Mouse (Mus musculus): Measurements from ENCODE around the gene Zswim4. TPM values are rescaled to one million over a fixed set of nuclear protein-coding genes. Genes with fewer than 3 reads are reported as not detected.

Zswim4 gene
- total RNA-seq, 2 experiments from 2014 or later, result 40.1 to 47.6 TPM

GRCm38 (mm10) chr8:84183261-84184084, 53.4 kb downstream of the Zswim4 start:
- DNase-seq, result peak; percentile 43 to 51

DNA sequence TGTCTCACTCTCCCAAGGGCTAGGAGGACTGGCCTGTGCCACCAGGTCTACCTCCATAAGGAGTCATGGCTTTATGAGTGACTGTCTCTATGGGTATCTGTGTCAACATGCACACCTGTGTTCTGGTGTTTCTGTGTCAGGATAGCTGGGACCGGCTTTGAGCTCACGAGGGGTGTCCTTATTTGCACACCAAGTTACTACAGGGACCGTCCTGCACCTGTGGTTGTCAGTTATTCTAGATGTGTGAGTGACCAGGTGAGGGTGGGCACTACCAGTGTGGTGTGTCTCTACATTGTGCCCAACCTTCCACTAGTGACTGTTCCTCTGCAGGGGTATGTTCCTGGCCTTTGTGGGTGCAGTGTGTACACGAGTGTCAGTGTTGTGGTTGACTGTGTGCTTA, 54.0 kb downstream of the Zswim4 start:
- no peak for DNase-seq

- peak in 1 of 2 experiments; percentile 51 for DNase-seq
Observed at GRCm38 (mm10) chr8:84180530-84181190, 56.2 kb downstream of the Zswim4 start.

GRCm38 (mm10) chr8:84179946-84180345, 56.9 kb downstream of the Zswim4 start:
- DNase-seq, result no peak

DNA sequence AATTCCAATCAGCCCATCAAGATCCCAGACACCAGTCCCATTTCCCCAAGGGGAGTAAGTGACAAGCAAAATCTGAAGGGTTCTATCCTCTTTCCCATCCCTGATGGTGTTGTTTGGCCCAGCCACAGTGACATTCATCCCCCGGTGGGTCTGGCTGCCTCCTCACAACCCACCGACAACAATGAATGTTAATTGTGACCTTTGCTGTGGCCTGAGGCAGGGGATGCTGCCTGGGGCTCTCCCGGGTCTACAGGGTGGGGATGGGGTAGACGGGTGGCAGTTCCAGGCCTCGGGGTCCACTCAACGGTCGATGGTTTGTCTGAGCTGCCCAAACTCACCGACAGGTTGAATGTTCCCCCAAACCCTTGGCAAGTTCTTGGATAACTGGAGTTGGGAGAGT, 58.3 kb downstream of the Zswim4 start:
- DNase-seq, result no peak

GRCm38 (mm10) chr8:84177405-84177804, 59.5 kb downstream of the Zswim4 start:
- no peak for DNase-seq

DNA sequence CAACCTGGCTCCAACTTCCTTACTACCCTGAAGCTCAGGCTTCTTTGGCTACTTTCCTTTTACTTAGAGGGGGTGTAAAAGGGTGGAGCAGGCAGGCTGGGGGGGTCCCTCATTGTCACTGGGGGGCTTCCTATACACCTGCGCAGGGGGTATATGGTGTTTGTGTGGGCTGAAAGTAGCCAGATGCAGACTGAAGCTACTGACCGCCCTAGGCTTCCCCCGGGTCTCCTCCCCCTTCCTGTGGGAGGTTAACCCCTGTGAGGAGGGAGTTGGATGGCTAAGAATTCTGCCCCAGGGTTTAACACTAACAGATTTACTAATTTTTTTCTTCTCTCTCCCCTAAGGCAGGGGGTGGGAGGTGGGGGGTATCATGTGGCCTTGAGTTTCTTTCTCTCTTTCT, 60.3 kb downstream of the Zswim4 start:
- no peak for DNase-seq

DNA sequence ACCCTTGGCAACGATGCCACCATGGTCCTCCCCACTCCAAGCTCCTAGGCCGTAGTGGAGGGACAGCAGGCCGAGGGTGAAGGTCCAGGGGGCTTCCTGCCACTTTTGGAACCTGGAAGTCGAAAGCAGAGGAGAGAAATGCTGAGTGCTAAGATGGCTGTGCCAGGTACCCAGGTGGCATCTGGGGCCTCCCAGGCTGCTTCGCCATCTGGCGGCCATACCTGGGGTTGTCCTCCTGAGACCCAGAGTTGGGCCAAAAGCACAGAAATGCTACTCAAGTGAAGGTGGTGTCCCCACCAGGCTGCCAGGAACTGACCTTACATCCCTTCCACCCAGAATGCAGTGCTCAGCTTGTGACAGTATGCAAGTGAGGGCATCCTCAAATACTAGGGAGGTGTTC, 63.0 kb downstream of the Zswim4 start:
- DNase-seq, result no peak

- peak; percentile 48 for DNase-seq
Observed at GRCm38 (mm10) chr8:84170096-84170495, 66.8 kb downstream of the Zswim4 start.

- no peak for DNase-seq
Observed at GRCm38 (mm10) chr8:84167696-84168095, 69.2 kb downstream of the Zswim4 start.

Small RNAs within 50 kb of the gene (microRNA-seq; reads per million reads assigned to microRNA genes)
- gene Mir181c, result 1,446 reads per million, percentile 81 among the genes with 10 or more reads in this experiment
- gene Mir181d, result 1,262 reads per million, percentile 80 among the genes with 10 or more reads in this experiment
- 44,095 reads per million, percentile 99 among the genes with 10 or more reads in this experiment for gene Mir23a
- not detected for gene Mir24-2
- 1,384 reads per million, percentile 81 among the genes with 10 or more reads in this experiment for gene Mir27a
- not detected for gene Mir3074-2

Other genes starting within 250 kb of the Zswim4 start
- gene Samd1, start 239.4 kb downstream of the Zswim4 start, total RNA-seq (2021), result 10 to 100 TPM; 34.2 to 37.2 TPM
- gene 1700067K01Rik, start 235.6 kb downstream of the Zswim4 start, total RNA-seq (2021), result under 1 TPM; 0.43 to 0.50 TPM
- not detected for gene 2210011C24Rik, start 224.9 kb downstream of the Zswim4 start, total RNA-seq (2021)
- under 1 TPM; 0.43 to 0.46 TPM for gene Palm3, start 215.6 kb downstream of the Zswim4 start, total RNA-seq (2021)
- 1 to 10 TPM; 2.0 to 2.2 TPM for gene Il27ra, start 194.5 kb downstream of the Zswim4 start, total RNA-seq (2021)
- not detected for gene Rln3, start 192.1 kb downstream of the Zswim4 start, total RNA-seq (2021)
- 1 to 10 TPM; 3.1 to 3.2 TPM for gene Gm10643, start 171.9 kb downstream of the Zswim4 start, total RNA-seq (2021)
- gene Rfx1, start 170.2 kb downstream of the Zswim4 start, total RNA-seq (2021), result 10 to 100 TPM; 13.2 to 19.9 TPM
- gene Dcaf15, start 132.3 kb downstream of the Zswim4 start, total RNA-seq (2021), result 10 to 100 TPM; 16.7 to 19.4 TPM
- under 1 TPM; 0.13 to 0.46 TPM for gene Podnl1, start 111.1 kb downstream of the Zswim4 start, total RNA-seq (2021)
- 10 to 100 TPM; 22.6 to 33.9 TPM for gene Cc2d1a, start 89.1 kb downstream of the Zswim4 start, total RNA-seq (2021)
- under 1 TPM; 0.46 to 0.76 TPM for gene 4930432K21Rik, start 89.0 kb downstream of the Zswim4 start, total RNA-seq (2021)
- 1 to 10 TPM in 1 of 2 experiments, not detected in 1; 2.3 TPM for gene Nanos3, start 51.8 kb downstream of the Zswim4 start, total RNA-seq (2021)
- 100 to 1,000 TPM; 267 to 283 TPM for gene D8Ertd738e, start 12.7 kb upstream of the Zswim4 start, total RNA-seq (2021)
- 10 to 100 TPM; 29.0 to 45.3 TPM for gene Mri1, start 20.3 kb upstream of the Zswim4 start, total RNA-seq (2021)
- gene Ccdc130, start 33.3 kb upstream of the Zswim4 start, total RNA-seq (2021), result 10 to 100 TPM; 20.2 to 23.0 TPM
- 1 to 10 TPM; 4.3 to 7.3 TPM for gene Cacna1a, start 151.4 kb upstream of the Zswim4 start, total RNA-seq (2021)

All from adrenal gland, postnatal 36 days (tissue).